Mouse (Mus musculus) bone marrow, adult 2 months (tissue): ENCODE measurements around the gene Acsl6.

Experiments used
- CTCF ChIP-seq: fragments of 200-500 bp; IDR thresholded peaks from 2 replicates; pipeline ENCODE4 v1.5.1; 2011; ENCODE audit warnings: low read length, control low read depth; ENCODE audit not compliant: control insufficient read depth, insufficient read depth
- POLR2A ChIP-seq: fragments of 200-500 bp; IDR thresholded peaks from 2 replicates; pipeline ENCODE4 v1.6.1; 2011; ENCODE audit warnings: low read depth, mild to moderate bottlenecking, control low read depth, low read length, borderline replicate concordance; ENCODE audit not compliant: control insufficient read depth

DNA sequence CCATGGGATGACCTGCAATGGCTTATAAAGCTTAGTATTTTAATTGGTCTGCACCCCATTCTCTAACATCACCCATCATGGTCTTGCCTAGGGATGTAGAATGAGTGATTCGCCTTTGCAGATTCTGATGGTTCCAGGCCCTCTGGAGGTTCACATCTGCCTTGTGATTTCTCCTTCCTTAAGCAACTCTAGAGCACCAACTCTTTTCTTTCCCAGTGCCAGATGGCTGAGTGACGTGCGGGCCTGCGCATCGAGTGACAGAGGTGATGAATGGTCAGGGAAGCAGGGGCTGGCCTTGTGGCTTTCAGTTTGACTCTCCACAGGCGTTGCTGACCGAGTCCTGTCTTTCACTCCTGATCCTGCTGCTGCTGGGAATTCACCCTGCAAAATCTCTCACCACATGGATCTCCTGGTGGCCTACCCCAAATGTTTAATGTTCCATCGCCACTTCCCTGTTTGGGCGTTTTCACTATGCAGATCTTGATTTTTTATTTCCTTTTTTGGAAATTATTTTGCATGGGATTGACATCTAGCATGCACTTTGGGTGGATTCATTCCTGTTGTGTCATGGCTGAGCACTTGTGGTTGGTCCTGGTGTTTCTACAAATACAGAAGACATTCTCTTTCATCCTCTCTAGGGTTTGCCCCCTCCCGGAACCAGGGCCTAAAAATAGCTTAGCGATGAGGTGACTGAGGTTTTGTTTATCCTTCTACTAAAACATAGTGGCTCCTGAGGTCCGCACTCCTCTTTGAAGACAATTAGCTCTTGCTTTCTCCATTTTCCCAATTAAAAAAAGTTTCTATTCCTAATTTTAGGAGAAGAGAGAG is 9.4 kb upstream of the Acsl6 start:
- TF ChIP-seq CTCF = no peak
- no peak for TF ChIP-seq POLR2A
